Mouse (Mus musculus): Measurements from ENCODE around the gene Slc22a5. TPM values are rescaled to one million over a fixed set of nuclear protein-coding genes. Genes with fewer than 3 reads are reported as not detected.
A peak's percentile ranks its signal among the peaks of the same experiment; 100 is the strongest.
"Not testable (repeated sequence)": the region's sequence is repeated elsewhere in the genome, so short reads cannot be mapped to it uniquely, and the experiment has no call there.

Gene Slc22a5
- polyA plus RNA-seq, 1 experiment from 2014 or later = 5.3 TPM

- 72% methylated on average over 4 of the region's 4 CpGs for WGBS
- no peak for ATAC-seq (ENCODE audit: insufficient number of reproducible peaks, low FRiP score, low TSS enrichment, low read depth)
- no peak overlapping the region for H3K4me2 ChIP-seq (ENCODE audit: low read depth, severe bottlenecking)
- no peaks in the 10 kb centered on the region for H3K27me3 ChIP-seq (ENCODE audit: control insufficient read depth, insufficient read depth, low read length)
- H3K4me3 ChIP-seq (ENCODE audit: low read depth, low read length) = no peak overlapping the region
- no peak overlapping the region for H3K9ac ChIP-seq (ENCODE audit: low read length)
- no peaks in the 10 kb centered on the region for H3K9me3 ChIP-seq (ENCODE audit: control insufficient read depth, low read length)
- DNase-seq (ENCODE audit: low spot score) = no peak
- H3K27ac ChIP-seq (replicated peaks; ENCODE audit: low read depth, low read length) = no peak overlapping the region
- no peaks in the 10 kb centered on the region for H3K4me1 ChIP-seq (ENCODE audit: control insufficient read depth, insufficient read depth, low read length)
- H3K36me3 ChIP-seq (ENCODE audit: control insufficient read depth, insufficient read depth, low read length) = no peaks in the 10 kb centered on the region
These were observed 16.8 kb downstream of the Slc22a5 start for GRCm38 (mm10) chr11:53874706-53875105.

- ATAC-seq (ENCODE audit: insufficient number of reproducible peaks, low FRiP score, low TSS enrichment, low read depth); H3K4me3 ChIP-seq (ENCODE audit: low read depth, low read length); H3K4me2 ChIP-seq (ENCODE audit: low read depth, severe bottlenecking); H3K9me3 ChIP-seq (ENCODE audit: control insufficient read depth, low read length); H3K4me1 ChIP-seq (ENCODE audit: control insufficient read depth, insufficient read depth, low read length); H3K9ac ChIP-seq (ENCODE audit: low read length); H3K36me3 ChIP-seq (ENCODE audit: control insufficient read depth, insufficient read depth, low read length); H3K27ac ChIP-seq (replicated peaks; ENCODE audit: low read depth, low read length); DNase-seq (ENCODE audit: low spot score); H3K27me3 ChIP-seq (ENCODE audit: control insufficient read depth, insufficient read depth, low read length): not testable (repeated sequence)
- WGBS = 63% methylated on average over 5 of the region's 5 CpGs
These were observed 17.4 kb downstream of the Slc22a5 start for GRCm38 (mm10) chr11:53873909-53874704.

DNA sequence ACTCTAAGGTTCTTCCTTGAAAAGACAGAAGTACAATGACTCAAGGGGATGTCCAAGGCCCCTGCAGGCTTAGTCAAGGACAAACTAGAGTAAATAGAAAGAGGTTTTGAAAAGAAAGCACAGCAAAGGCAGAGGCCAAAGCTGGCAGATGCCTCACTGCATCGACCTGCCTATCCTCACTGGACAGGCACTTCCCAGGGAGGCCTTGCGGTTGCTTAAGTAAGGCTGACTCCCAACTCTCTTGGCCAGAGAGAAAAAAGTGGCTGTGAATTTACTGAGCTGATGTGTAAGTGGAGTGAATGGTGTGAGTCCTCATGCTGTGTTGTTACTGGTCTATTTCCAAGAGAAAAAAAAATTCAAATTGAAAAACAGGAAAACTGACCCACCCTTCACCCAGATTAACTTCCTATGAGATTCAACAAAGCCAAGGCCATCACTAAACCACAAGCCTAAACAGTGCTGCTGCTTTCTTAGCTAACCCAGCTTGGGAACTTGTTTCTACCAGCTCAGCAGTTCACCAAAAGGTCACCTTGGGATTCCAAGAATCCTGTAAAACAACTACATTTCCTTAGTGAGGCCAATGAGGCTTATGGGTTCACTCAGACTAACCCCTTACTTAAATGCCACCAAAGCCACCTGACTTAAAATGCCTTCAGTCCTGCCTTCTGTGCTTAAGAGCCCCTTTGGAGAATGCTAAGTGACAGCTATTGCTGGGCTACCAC, 19.5 kb downstream of the Slc22a5 start:
- WGBS = 95% methylated on average over 2 of the region's 2 CpGs
- Histone ChIP-seq H3K27me3 (ENCODE audit: control insufficient read depth, insufficient read depth, low read length) (no peaks in the 10 kb centered on the region), H3K4me2 (ENCODE audit: low read depth, severe bottlenecking) (no peak overlapping the region), H3K27ac (replicated peaks; ENCODE audit: low read depth, low read length) (no peak overlapping the region), H3K9me3 (ENCODE audit: control insufficient read depth, low read length) (no peaks in the 10 kb centered on the region), H3K4me3 (ENCODE audit: low read depth, low read length) (no peak overlapping the region), H3K4me1 (ENCODE audit: control insufficient read depth, insufficient read depth, low read length) (no peaks in the 10 kb centered on the region), H3K9ac (ENCODE audit: low read length) (no peak overlapping the region), H3K36me3 (ENCODE audit: control insufficient read depth, insufficient read depth, low read length) (no peaks in the 10 kb centered on the region)
- ATAC-seq (ENCODE audit: insufficient number of reproducible peaks, low FRiP score, low TSS enrichment, low read depth) (no peak), DNase-seq (ENCODE audit: low spot score) (no peak)

- Histone ChIP-seq H3K36me3 (ENCODE audit: control insufficient read depth, insufficient read depth, low read length) (no peaks in the 10 kb centered on the region), H3K4me1 (ENCODE audit: control insufficient read depth, insufficient read depth, low read length) (no peaks in the 10 kb centered on the region), H3K4me2 (ENCODE audit: low read depth, severe bottlenecking) (no peak overlapping the region), H3K9me3 (ENCODE audit: control insufficient read depth, low read length) (no peaks in the 10 kb centered on the region), H3K27ac (replicated peaks; ENCODE audit: low read depth, low read length) (no peak overlapping the region), H3K4me3 (ENCODE audit: low read depth, low read length) (no peak overlapping the region), H3K9ac (ENCODE audit: low read length) (no peak overlapping the region), H3K27me3 (ENCODE audit: control insufficient read depth, insufficient read depth, low read length) (no peaks in the 10 kb centered on the region)
- no peak for DNase-seq (ENCODE audit: low spot score)
- no peak for ATAC-seq (ENCODE audit: insufficient number of reproducible peaks, low FRiP score, low TSS enrichment, low read depth)
- 90% methylated on average over 5 of the region's 5 CpGs for WGBS
These were observed 22.3 kb downstream of the Slc22a5 start for GRCm38 (mm10) chr11:53869172-53869571.

- not testable (repeated sequence) for H3K9ac ChIP-seq (ENCODE audit: low read length); H3K4me1 ChIP-seq (ENCODE audit: control insufficient read depth, insufficient read depth, low read length); H3K4me3 ChIP-seq (ENCODE audit: low read depth, low read length); H3K36me3 ChIP-seq (ENCODE audit: control insufficient read depth, insufficient read depth, low read length); H3K27ac ChIP-seq (replicated peaks; ENCODE audit: low read depth, low read length); DNase-seq (ENCODE audit: low spot score); ATAC-seq (ENCODE audit: insufficient number of reproducible peaks, low FRiP score, low TSS enrichment, low read depth); H3K4me2 ChIP-seq (ENCODE audit: low read depth, severe bottlenecking); H3K9me3 ChIP-seq (ENCODE audit: control insufficient read depth, low read length); H3K27me3 ChIP-seq (ENCODE audit: control insufficient read depth, insufficient read depth, low read length)
- 46% methylated on average over 5 of the region's 5 CpGs for WGBS
These were observed 23.1 kb downstream of the Slc22a5 start for GRCm38 (mm10) chr11:53868323-53868722.

GRCm38 (mm10) chr11:53864724-53865310, 26.6 kb downstream of the Slc22a5 start:
- not testable (repeated sequence) for H3K27me3 ChIP-seq (ENCODE audit: control insufficient read depth, insufficient read depth, low read length); H3K4me3 ChIP-seq (ENCODE audit: low read depth, low read length); H3K4me2 ChIP-seq (ENCODE audit: low read depth, severe bottlenecking); H3K9me3 ChIP-seq (ENCODE audit: control insufficient read depth, low read length); ATAC-seq (ENCODE audit: insufficient number of reproducible peaks, low FRiP score, low TSS enrichment, low read depth); H3K27ac ChIP-seq (replicated peaks; ENCODE audit: low read depth, low read length); DNase-seq (ENCODE audit: low spot score); H3K36me3 ChIP-seq (ENCODE audit: control insufficient read depth, insufficient read depth, low read length); H3K9ac ChIP-seq (ENCODE audit: low read length); H3K4me1 ChIP-seq (ENCODE audit: control insufficient read depth, insufficient read depth, low read length)
- WGBS = 83% methylated on average over 1 of the region's 4 CpGs

- 84% methylated on average over 8 of the region's 9 CpGs for WGBS
- not testable (repeated sequence) for H3K36me3 ChIP-seq (ENCODE audit: control insufficient read depth, insufficient read depth, low read length); H3K4me2 ChIP-seq (ENCODE audit: low read depth, severe bottlenecking); H3K27me3 ChIP-seq (ENCODE audit: control insufficient read depth, insufficient read depth, low read length); H3K4me3 ChIP-seq (ENCODE audit: low read depth, low read length); DNase-seq (ENCODE audit: low spot score); H3K27ac ChIP-seq (replicated peaks; ENCODE audit: low read depth, low read length); H3K9me3 ChIP-seq (ENCODE audit: control insufficient read depth, low read length); H3K4me1 ChIP-seq (ENCODE audit: control insufficient read depth, insufficient read depth, low read length); H3K9ac ChIP-seq (ENCODE audit: low read length); ATAC-seq (ENCODE audit: insufficient number of reproducible peaks, low FRiP score, low TSS enrichment, low read depth)
These were observed 30.5 kb downstream of the Slc22a5 start for GRCm38 (mm10) chr11:53860944-53861343.

DNA sequence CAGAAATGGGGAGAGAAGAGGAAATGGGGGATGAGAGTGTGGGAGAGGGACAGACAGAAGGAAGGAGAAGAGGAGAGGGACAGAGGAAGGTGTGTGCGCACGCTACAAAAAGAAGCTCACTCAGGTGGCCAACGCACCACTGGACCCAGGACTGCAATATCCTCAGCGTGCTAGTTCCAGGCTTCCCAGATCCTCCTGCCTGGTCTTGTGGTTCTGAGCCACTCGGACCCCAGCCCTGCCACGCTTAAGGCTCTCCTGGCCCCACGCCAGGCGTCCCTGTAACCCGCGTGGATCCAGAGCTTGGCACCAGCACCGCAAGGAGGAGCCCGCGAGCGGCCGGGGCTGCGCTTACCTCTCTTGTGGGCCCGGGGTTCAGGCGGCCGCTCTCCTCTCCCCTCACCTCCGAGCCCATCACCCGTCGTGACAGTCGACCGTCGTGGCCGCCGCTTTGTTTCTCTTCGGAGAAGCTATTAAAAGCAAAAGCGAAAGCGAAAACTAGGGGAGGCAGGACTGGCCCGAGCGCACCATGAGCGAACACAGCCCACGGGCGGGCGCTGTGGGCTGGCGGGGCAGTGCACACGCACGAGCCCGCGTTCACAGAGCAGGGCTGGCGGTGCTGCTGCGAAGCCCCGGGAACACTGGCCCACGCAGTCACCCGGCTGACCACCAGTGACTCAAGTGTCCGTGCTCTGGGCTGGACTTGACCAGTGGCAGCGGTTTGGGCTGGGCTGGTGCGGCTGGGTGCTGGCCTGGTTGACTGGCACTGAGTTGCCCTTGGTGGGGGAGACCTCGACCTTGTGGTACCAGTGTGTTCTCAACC, 32.5 kb downstream of the Slc22a5 start, which contains the start of gene Gm12216:
Gm12216 (minus strand) TSS at position 496 of the 820 bp plus-strand sequence.
- not testable (repeated sequence) for H3K27ac ChIP-seq (replicated peaks; ENCODE audit: low read depth, low read length); H3K36me3 ChIP-seq (ENCODE audit: control insufficient read depth, insufficient read depth, low read length); H3K9me3 ChIP-seq (ENCODE audit: control insufficient read depth, low read length); H3K27me3 ChIP-seq (ENCODE audit: control insufficient read depth, insufficient read depth, low read length); H3K4me1 ChIP-seq (ENCODE audit: control insufficient read depth, insufficient read depth, low read length); ATAC-seq (ENCODE audit: insufficient number of reproducible peaks, low FRiP score, low TSS enrichment, low read depth)
- DNase-seq (ENCODE audit: low spot score) = peak; percentile 62
- whole genome bisulfite sequencing = 18% methylated on average over 38 of the region's 50 CpGs
- Histone ChIP-seq H3K4me3 (ENCODE audit: low read depth, low read length) (peak within 1 kb of the TSS; percentile 35), H3K4me2 (ENCODE audit: low read depth, severe bottlenecking) (peak within 1 kb of the TSS; percentile 60), H3K9ac (ENCODE audit: low read length) (peak within 1 kb of the TSS; percentile 69)
